Mouse (Mus musculus): Measurements from ENCODE around the gene Il27ra.

DNA sequence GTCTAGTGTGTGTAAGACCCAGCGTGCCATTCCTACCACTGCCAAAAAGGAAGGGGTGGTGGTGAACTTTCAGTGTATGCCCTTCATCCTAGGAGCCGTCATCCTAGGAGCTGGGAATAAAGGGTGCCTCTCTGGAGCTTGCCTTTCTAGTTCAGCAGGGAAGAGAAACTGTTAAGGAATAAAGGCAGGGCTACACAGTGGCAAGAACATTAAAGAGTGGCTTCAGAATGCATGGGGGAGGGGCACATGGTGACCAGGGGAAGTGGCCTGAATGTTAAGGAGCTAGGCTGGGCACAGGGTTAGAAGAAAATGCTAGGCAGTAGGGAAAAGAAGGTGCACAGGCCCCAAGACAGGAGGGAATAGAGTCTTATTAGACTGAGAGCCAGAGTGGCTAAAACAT, 27.4 kb upstream of the Il27ra start:
- TF ChIP-seq POLR2A (IDR thresholded peaks at IDR 0.05; ENCODE audit: insufficient read depth, low read depth, low read length) (no peak), CTCF (IDR thresholded peaks at IDR 0.05) (no peak)

Measured in heart, adult 2 months (tissue).